Mouse (Mus musculus) erythroid progenitor cell, adult 5-6 weeks (primary cell): Measurements from ENCODE around the gene Zfp638. TPM values are rescaled to one million over a fixed set of nuclear protein-coding genes. Genes with fewer than 3 reads are reported as not detected.
"Not testable (repeated sequence)": the region's sequence is repeated elsewhere in the genome, so short reads cannot be mapped to it uniquely, and the experiment has no call there.

ENCODE experiments used
- ATAC-seq: replicated peaks from 2 replicates; pipeline ENCODE4 v1.8.0; 2016; ENCODE audit warnings: moderate number of reproducible peaks, mild to moderate bottlenecking, moderate TSS enrichment, inconsistent platforms; ENCODE audit not compliant: poor library complexity, low FRiP score, severe bottlenecking
- total RNA-seq, 2 experiments: library from RNA; stranded (forward) in 1 of 2; stranded (reverse) in 1 of 2; fragments of 150-400 nt in 1 of 2; fragments of 186-747, 209-891 nt in 1 of 2; gene quantifications; 2 replicates each; pipeline versions ENCODE4 v1.2.3 to v1.2.4; 2015 to 2017; ENCODE audit warnings: low replicate concordance in 2 of 2

Gene Zfp638
- total RNA-seq (2015; ENCODE audit: low replicate concordance) (51.6 and 71.0 TPM in 2 replicates), total RNA-seq (2017; ENCODE audit: low replicate concordance) (62.9 and 115 TPM in 2 replicates)

DNA sequence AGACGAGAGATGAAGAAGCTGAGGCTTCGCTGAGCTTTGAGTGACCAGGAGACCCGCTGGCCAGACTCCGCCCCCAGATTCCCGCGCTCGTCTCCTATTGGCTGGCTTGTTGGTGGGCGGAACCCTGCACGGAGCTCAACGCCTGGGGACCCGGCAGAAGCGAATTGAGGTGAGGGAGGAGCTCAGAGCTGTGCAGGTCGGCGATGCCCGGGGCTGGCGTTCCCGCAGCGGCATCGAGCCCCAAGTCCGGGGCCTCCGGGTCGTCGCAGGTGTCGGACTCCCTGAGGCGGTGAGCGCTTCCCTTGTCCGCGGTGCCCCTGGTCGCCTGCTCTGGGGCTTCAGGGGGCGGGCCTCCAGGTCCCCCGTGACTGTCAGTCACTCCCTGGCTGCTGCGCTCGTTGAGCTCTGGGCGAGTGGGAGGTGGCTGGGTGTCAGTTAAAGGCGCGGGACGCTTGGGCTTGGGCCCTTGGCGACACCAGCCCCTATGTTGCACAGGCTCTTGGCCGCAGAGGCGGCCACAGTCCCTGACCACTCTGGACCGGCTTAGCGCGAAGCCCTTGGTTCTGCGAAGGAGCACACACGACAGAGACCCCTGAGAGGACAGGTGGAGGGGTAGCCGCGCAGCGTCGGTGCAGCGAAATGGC is at the start of gene Zfp638:
TSS of gene Zfp638 (plus strand) at position 156 of the 644 bp plus-strand sequence.
- peak; percentile 95 for ATAC-seq

DNA sequence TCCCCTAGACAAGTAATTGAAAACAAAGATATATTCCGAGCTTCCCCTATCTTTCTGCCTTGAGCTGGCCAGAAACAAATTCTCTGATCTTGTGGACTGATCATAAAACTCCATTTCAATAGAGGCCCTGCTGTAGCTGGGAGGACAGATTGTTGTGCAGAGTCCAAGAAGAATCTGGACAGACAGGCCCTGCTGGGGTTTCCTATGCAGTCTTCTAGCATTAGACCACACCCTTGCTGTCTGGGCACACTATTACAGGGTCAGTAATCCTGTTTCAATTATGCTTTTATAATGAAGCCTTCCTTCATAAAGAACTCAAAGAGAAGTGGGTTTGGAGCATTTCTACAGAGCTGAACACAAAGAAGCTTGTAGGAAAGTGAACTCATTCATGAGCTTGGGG is 47.9 kb upstream of the Zfp638 start:
- ATAC-seq: no peak

DNA sequence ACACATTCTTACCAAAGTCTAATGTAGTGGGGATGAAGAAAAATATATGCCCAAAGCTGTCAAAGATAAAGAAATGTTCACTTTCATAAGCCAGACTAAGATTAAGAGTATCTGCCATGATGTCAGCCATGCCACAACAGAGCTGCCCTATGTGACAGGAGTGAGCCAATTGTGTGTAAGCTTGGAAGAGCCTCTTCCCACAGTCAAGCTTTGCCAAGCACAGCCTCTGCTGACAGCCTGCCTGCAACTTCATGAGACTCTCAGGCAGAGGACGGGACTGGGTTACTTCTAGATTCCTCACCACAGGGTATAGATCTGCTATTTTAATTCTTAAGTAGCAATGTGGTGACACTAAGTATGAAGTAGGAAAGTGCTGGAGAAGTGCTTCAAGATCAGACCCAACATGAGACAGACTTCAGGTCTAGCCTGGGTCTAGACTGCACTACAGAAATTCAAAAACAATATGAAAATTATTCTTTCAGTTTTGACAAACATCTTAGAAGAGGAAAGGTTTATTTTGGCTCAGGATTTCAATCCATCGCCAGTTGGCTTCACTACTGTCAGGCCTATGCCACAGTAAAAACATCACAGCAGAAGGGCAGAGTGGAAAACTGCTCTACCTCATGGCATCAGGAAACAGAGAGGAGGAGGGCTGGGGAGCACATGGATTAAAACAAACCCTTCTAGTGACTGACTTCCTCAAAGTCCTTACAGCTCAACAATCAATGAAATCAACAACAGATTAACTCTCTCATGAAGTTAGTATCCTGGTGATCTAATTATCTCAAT is 46.0 kb upstream of the Zfp638 start:
- ATAC-seq: no peak

DNA sequence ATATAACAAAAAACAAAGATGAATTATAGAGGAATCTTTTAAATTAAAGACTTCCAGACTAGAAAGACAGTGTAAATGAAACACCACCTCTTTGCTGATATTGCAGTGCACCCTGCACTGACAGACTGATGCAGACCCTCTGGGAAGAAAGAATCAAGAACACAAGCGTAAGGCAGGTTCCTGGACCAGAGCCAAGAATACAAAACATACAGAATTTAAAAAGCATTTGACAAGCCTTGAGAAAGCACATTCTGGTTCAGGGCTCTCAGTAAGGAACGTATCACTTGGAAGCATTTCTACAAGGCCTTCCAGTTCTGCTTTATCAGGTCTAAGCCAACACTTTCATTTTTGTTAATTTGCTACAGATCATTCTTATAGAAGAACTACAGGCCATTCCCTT is 45.1 kb upstream of the Zfp638 start:
- ATAC-seq: no peak

DNA sequence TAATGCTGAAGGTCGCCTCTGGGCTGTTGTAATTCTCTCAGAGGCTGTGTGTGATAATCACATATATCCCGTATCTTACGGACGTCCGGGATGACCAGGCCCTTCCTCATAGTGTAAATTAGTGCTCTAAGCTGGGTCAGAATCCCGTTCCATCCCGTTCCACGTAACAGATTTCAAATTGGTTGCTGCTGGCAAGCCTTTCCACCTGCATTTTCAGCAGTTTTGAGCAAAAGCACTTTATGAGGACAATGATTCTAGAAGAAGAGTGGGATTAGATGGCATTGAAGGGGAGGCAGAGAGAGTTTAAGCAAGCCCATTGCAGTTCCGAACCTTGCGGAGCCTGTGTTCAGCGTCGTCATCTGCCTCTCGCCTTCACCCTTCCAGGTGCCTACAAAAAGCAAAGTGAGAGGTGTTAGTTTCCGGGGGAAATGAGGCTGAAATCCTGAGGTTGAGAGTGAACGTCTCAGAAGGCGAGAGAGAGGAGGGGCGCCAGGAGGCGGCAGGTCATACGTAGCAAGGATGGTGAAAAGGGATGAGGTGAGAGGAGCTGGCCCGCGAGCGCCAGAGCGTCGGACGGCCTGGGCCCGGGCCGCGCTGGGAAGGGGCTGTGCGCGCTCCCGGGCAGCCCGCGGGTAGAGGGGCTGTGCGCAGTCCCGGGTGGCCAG is 35.8 kb upstream of the Zfp638 start:
- ATAC-seq: no peak

DNA sequence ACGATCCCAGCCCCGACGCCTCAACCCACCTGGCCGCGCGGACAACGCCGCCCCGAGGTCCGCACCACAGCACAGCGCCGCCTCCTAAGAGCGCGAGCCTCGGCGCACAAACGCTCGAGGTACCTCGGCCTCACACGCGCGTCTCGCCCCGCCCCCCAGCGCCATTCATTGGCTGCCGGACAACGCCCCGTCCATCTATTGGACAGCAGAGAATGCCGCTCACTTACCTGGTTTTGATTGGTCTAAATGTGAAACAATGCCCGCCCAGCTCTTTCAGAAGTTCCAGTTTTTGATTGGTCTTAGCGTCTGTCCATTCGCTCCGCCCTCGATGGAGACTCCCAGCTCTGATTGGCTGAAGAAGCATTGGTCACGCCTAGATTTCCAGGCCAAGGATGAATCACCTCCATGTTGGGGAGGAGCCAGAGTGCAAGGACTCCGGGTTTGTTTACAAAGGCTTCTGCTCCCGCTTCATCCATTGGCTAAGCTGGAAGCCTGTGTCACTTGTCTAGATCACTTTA is 35.2 kb upstream of the Zfp638 start, which contains the start of gene Paip2b:
TSS of gene Paip2b (minus strand) at position 136 of the 518 bp plus-strand sequence.
- peak; percentile 99 for ATAC-seq

DNA sequence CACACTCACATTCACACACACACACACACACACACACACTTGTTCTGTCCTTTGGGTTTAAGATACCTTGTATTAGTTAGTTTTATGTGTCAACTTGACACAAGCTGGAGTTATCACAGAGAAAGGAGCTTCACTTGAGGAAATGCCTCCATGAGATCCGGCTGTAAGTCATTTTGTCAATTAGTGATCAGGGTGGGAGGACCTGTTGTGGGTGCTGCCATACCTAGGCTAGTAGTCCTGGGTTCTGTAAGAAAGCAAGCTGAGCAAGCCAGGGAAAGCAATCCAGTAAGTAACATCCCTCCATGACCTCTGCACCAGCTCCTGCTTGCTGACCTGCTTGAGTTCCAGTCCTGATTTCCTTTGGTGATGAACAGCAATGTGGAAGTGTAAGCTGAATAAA is 34.5 kb upstream of the Zfp638 start:
- ATAC-seq: not testable (repeated sequence)

DNA sequence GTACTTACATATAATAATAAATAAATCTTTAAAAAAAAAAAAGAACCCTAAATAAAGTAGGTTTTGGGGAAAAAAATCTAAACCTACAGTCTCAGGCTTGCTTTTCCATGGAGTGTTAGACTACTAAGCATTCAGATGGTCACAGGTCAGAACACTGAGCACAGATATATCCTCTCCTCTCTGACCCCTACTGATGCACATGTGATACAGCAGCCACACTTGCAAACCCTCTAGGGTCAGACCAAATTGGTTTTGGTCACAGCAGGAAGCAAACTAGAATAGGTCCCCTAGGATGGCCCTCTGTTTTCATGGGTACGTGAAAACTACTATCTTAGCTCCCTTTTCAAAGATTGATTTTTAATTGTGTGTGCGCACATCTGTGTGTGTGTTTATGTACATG is 30.1 kb upstream of the Zfp638 start:
- no peak for ATAC-seq

DNA sequence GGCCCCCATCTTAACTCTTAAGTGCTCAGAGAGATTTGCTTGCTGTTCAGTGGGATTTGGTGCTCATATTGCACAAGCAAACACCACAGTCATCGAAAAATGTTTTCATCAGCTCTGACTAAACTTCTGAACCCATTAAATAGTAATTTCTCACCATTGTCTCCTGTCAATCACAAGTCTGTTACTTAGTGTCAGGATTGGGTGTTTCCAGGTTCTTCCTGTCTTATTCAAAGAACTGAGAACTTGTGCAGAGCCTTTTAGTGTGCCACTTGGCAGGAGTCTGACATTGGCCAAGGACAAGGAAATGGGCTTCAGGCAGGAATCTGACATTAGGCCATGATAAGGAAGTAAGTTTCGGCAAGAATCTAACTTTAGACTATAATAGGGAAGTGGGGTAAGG is 28.9 kb upstream of the Zfp638 start:
- ATAC-seq: no peak

DNA sequence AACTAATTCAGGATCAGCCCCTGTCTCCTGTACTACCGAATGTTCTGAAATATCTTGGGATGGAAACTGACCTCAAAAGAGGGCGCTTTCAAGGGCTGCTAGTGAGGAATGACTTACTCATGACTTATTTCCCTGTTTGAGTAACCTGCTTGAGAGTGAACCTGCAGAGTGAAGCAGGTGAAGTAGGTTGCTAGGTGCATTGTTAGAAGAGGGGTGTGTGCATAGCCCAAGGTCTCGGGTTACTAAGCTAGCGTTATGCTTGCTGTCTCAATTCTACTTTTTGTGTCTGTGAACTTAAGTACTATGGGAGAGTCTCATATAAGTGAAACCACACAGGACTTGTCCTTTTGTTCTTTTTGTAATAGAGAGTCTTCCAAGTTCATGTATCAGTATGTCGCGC is 26.8 kb upstream of the Zfp638 start:
- ATAC-seq: no peak

DNA sequence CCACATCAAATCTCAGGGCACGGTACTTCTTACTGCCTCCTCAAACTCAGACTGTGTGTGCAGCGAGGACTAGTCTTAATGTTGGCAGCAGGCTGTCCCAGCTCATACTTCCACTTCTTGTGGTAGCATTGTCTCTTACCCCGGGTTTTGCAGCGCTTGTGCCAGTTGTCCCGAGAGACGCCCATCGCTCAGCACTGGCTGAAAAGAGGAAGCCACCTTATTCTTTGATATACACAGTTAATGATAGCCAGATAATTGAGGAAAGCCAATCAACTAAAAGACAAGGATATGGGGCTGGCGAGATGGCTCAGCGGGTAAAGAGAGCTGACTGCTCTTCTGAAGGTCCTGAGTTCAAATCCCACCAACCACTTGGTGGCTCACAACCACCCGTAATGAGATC is 22.0 kb upstream of the Zfp638 start:
- no peak for ATAC-seq

DNA sequence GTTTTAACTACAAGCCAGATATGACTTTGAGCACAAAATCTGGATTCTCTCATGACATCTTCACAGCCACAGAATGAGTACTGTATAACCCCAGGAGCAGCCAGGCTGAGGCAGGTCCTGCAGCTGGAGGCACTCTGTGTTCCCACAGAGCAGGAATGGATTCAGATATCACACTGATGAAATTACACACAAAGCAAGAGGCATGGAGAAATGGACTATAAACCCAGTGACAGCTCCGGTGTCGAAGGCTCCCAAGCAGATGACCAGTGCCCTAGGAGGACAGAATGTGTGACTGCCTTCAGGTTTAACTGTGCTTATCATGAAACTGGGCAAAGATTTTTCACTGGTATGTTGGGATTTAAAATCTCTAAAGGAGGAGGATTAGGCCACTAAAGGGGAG is 20.8 kb upstream of the Zfp638 start:
- no peak for ATAC-seq

DNA sequence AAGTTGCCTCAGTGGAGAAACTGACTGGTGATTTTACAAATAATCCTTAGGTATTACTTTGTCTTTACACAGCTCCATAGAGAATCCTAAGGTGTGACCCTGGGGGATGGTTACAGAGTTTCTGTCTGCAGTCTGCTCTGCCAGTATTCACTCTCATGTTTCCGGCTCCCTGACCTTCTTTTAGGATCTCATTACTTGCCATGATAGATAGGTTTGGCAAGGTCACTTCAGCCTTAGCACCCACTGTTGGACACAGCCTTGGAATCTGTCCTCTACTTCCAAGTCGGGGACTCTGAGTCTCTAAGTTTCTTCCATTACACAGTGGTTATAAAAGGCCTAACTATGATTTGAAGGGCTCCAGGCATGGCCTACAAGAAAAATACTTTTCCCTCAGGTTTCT is 17.5 kb upstream of the Zfp638 start:
- no peak for ATAC-seq

DNA sequence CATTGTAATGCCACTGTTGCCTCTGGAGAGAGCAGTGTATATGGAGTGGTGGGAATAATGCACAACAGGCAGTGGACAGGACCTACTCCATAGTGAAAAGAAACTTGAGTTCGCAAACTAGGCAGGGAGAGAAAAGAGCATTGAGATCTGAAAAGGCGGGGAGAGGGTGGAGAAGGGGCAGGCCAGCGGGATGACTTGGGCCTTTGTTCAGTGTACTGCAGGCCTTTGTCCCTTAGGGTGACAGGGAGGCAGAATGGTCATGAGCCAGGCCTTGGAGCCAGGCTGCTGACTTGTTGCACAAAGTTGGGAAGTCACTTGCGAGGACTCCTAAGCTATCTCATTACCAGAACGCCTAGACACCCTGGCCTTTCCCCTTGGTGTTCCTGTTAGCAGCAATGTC is 9.4 kb upstream of the Zfp638 start:
- no peak for ATAC-seq

DNA sequence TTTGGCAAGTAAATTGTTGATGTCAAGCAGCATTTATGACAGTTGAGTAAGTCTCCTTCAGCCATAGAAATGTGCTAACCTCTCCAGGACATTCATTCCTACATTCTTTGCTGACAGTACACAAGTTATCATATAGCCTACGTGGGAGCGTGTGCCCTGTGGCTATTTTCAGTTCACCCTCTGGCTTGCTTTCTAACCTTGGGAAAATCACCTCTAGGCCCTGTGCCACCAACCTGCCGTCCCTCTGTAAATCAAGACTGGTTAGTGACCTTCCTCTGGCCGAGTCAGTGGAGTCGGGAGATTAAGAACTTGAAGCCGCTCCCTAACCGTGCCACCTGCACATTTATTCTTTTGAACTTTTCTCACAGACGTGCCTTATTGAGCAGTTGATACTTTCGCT is 6.9 kb upstream of the Zfp638 start:
- ATAC-seq: no peak

DNA sequence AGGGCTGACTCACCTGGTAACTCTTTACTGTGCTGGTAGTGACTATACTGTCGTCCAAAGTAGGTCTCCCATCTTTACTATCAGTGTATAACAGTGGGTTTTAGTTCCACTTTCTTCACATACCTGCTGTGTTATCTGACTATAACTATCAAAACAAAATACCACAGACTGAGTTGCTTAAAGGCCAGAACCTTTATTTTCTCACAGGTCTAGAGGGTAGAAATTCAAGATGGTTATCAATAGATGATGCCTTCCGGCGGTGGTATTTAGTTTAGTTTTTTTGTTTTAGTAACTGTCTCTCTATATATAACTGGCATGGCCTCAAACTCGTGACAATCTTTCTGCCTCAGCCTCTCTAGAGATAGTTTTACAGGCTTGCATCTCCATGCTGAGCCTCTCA is 3.4 kb upstream of the Zfp638 start:
- ATAC-seq: no peak

DNA sequence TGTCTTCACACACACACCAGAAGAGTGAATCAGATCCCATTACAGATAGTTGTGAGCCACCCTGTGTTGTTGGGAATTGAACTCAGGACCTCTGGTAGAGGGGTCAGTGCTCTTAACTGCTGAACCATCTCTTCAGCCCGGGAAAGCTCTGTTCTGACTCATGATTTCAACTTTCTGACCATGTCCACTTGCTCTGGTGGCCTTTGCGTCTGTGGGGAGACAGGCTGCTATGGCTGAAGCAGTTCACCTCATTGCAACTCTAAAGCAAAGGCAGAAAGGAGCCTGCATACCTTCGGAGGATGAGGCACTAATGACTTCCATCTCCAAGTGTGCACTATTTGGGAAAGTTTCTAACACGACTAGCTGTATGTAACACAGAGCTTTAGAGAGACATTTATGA is 486 bp upstream of the Zfp638 start:
- ATAC-seq: peak; percentile 36

DNA sequence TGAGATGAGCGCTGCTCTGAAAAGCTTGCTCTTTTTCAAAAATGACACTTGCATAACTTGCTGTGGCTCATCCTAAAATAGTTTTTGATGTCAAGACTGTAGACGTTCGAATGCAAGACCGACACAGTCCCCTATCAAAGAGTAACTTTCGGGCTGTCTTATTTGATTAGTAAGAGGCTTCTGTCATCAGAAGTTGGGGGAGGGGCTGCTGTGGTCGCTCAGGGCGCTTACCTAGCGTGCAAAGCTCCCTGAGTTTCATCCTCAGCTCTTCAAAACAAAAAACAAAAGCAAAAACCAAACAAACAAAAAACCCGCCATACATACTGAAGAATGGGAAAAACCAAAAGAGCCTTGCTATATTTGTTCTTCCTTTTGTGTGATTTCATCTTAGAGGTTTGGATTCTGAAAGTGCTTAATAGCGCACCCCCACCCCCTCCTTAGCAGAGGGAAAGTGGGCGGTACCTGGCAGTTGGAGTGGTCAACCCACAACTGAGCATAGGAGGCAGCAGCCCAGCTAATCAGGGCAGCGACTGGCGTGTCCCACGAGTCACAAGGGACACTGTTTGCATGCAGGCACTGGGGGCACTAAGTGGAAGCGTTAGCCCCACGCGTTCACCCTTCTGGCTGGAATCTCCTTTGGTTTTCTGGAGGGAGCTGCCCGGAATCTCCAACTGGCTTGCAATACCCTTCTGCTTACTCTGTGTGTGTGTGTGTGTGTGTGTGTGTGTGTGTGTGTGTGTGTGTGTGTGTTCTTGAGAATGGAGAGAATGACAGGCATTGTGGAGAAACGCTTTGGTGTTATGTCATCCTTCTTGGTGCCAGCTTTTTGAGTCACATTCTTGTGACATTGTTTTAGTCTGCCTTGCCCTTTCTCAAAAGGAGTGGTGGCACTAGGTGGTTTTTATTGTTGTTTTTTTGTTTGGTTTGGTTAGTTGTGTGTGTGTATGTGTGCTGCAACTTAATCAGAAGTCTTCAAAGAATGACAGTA is 983 bp downstream of the Zfp638 start:
- peak; percentile 69 for ATAC-seq

DNA sequence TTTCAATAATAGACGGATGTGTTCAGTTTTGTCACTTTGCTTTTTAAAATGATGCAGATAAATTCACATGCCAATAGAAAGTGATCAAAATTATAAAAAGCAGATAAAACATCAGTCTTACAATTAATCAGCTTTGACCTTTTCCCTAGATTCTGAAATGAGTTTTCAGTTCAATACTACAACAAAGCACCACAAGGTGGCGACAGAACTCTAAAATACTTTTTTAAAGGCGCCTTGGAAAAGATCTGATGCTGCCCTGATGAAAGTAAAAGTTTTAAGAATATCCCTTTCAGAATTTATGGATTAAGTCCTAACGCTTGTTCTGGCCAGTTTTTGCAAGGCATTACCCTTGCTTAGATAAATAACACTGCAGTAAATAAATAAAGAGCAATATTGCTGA is 12.9 kb downstream of the Zfp638 start:
- no peak for ATAC-seq
